Mouse (Mus musculus): Measurements from ENCODE around the gene Fbrsl1.

The Fbrsl1 gene

DNA sequence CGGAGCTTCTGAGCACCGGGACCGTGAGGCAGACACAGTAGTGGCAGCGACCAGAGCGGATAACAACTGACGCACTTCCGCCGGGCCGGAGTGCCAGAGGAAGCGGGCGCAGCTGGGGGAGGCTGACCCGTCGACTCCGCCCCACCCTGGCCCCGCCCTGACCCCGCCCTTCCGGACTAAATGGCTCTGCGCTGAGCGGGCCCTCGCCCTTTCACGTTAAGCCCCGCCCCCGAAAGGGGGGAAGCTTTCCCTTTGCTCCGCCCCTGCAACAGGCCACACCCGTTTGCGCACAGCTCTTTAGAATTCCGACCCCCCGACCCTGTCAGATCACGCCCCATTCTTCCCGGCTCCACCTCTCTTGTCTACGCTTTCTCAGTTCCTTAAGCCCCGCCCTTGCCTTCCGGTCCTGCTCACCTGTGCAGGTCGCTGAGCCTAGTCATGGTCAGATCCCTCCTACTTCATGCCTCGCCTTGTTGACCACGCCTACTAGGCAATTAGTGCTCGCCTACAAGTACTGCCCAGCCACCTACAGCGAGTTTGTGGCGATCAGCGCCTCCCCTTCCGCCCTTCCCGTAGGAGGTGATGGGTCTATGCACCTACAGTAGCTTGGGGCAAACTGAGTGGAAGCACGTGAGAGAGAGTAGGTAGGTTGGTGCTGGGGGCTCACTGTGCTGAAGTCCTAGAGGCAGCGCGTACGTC lies at the start of gene Fbrsl1:
Gene Fbrsl1, minus strand, starts transcription at position 68 of the 699 bp plus-strand sequence.
- DNase-seq = peak; percentile 98

DNA sequence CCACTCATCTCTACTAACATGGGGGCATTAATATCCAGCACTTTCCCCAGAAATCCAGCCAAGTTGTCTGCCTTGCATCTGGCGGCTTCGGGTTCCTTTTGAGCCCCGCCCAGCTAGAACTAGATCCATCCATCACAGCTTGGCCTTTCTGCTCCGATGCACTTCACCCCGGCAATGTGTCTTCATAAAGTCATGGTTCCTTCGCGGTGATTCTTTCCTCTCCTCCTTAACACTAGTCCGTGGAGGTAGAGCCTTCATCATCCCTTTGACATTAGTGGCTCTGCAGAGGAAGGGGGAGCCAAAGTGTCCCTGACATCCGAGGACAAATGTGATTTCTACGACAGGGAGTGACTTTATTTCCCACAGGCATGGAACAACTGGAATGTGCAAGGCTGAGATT lies 49.8 kb upstream of the Fbrsl1 start:
- DNase-seq = no peak

DNA sequence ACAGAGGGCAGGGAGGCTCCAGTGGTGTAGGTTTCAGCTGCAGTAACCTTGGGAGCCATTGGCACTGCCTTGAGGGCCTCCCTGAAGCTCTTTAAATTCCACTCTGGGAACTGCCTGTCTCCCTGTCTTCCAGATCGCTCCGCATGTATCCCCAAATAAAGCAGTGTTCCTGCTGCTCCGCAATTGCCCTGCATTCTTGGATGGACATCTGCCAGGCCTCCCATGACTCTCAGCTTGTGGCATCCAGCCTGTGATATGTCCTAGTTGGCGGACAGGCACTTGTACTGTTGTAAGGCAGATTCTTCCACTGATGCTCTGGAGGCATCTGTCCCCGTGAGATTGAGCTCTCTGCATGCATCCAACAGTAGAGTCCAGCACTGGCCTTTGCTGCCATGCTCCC lies 49.3 kb upstream of the Fbrsl1 start:
- DNase-seq = no peak

DNA sequence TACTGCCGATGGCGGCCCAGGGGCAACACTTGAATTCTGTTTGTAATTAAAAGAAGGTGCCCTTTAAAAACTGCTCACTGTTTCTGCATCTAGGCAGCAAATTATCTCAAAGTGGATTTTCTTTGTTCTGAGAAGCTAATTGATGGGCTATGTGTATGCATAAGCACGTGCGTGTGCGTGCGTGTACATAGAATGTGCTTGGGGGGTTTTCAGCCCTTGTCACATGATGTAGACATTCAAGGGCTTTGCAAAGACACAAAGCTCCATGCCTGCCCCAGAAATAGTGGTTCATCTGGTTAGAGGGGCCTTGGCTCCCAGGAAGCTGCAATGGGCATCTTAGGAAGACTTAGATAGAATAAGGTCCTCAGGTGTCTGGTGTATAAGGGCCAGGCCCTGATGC lies 46.7 kb upstream of the Fbrsl1 start:
- no peak for DNase-seq

DNA sequence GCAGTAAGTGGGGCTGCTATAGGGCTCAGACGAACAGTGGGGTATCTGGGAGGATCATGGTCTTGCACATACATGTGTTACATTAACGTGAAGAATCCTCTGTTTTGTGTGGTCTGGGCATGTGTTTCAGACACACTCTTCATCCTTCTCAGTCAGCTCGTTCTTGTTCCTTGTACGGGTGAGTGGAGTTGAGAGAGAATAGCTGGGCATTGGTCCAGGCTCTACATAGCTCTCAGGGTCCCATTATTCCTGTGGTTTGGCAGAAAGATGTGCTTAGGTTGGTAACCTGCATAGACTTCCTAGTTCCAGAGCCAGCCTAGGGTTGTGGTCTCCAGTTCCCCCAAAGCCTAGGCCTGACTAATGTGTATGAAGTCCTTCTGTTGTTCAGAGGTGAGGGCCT lies 46.1 kb upstream of the Fbrsl1 start:
- no peak for DNase-seq

DNA sequence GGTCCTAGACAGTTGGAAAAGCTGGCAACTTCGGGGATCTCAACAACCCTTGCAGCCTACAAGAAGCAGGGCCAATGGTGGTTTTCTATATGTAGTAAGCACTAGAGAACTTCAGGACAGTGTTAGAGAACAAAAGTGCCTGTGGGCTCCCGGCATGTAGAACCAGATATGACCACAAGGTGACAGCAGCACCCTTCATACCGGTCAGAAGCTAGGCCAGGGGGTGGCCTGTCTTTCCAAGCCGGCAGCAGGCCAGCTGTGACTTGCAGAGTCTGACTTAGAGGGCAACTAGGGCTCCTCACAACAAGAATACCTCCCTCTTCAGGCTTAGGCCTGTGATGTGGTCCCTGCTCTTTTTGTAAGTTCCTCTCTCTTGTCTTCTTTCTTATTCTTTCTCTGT lies 45.5 kb upstream of the Fbrsl1 start:
- peak; percentile 69 for DNase-seq

DNA sequence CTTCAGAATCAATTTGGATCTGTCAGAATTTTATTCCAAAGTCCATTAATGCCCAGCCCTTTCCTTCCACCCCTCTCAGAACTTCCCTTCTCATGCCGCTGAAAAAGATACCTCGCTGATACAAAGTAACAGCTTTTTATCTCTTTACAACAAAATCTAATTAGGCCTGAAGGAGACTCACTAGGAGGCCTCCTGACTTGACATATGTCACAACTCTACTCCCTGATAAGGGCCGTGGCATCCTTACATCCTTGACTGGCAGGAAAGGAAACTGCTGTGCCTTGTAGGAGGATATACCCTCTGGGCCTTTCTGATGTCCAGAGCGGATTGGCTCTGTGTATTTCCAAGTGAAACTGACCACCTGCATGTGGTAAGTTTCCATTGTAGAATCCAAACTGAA lies 41.3 kb upstream of the Fbrsl1 start:
- no peak for DNase-seq

DNA sequence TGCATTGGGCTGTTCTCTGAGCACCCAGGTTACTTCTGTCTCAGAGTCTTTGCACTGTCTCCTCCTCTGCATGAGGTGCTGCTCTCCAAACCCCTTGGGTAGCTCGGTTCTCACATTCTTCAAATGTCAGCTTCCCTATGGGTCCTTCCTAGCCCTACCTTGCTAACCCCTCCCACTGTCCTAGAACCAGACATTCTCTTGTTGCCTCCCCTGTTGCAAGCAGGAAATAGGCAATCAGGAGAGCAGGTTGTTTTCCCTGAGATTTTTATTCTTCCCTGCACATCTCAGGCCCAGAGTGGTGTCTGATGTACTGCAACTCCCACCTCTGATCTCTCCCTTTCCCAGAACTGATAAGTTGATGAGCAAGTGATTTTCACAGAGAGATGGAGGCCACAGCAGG lies 39.6 kb upstream of the Fbrsl1 start:
- DNase-seq = no peak

DNA sequence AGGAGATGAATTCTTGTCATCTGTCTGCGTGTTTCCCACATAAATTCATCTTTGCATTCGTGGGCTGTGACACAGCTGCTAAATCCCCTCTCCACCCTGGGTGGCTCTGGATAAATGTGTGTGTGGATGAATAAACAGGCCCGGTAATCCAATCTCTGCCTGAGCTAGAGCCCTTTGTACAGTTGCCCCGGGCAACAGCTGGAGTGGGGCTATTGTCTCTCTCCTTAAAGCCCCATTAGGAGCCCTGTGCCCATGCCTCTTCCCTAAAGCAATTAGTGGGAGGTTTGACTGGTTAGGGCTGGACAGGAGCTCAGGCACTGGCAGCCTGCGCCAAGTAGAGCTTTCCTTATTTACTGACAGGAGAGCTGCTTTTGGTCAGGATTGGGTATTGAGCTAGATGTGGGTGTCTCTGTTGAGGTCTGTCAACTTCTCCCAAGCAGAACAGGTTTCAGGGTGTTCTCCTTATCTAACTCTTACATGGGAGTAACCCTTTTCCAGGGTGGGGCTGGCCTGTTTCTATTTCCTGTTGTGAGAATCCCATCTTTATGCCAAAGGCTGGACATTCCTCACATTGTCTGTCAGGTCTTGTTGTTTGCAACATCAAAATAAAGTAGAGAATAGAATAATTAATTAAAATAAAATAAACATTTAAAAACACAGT lies 38.5 kb upstream of the Fbrsl1 start:
- no peak for DNase-seq

DNA sequence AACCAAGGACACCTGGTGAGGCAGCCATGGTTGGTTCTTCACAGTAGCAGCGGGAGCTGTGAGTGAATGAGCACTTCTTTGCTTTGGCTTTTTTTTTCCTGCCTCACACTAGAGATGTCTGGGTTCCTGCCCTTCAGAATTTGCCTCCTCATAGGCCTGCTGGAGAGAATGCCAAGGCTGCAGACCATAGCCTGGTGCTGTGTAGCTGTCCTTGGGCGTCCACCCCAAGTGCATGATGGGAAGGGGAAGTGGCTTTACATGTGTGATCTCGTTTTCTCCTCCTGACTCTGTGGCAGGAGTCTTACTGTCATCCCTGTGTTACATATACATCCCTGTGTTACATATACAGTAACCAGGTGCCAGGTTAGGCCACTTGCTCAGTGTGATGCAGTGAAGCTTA lies 36.4 kb upstream of the Fbrsl1 start:
- no peak for DNase-seq

DNA sequence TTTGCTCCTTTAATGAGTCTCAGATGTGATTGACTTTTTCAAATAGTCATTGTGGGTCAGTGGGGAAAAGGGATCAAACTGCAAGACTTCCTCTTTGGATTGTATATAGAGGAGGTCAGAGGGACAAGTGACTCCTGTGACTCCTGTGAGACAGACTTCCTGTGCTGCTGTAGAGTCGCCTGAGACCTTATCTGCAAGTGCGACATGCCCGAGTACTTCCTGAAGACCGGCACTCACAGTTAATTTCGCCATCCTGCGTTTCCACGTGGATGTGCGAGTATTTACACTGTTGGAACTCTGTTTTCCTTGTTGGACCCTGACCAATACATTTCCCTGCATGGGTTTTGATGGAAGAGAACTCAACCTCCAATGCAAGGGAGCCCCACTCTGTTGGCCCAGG lies 30.9 kb upstream of the Fbrsl1 start:
- no peak for DNase-seq

DNA sequence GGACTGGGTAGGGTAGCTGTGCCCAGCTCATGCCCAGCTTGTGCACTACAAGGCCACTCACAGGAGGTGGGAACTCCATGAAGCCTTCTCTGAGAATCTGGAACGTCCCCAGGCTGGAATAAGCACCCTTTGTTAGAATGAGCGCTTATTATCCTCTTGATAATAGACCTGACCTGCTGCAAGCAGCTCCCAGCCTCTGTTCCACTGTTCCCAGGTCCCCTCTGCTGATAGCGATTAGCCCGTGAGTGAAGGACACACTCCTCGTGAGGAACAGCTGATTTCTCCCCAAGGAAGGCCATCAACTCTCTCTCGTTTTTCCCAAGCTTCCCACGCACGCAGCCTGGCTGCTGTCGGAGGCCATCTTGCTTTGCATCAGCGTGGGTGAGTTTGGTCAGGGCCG lies 25.9 kb upstream of the Fbrsl1 start:
- DNase-seq = no peak

DNA sequence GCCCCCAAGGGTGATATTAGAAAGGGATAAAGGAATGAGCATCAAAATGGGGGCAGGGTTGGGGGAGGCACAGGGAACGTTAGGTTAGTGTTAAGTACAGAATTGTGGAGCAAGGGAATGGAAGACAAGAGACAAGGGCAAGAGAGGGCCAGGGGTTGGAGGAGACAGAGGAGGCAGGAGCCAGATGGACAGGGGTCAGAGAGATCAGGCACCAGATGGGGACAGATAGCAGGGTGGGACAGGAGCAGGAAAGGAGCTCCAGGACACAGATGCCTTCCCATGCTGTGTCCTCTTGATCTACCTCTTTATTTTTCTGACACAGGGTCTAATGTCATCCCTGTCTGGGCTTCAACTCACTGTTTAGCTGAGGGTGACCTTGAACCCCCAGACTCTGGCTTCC lies 24.5 kb upstream of the Fbrsl1 start:
- no peak for DNase-seq

DNA sequence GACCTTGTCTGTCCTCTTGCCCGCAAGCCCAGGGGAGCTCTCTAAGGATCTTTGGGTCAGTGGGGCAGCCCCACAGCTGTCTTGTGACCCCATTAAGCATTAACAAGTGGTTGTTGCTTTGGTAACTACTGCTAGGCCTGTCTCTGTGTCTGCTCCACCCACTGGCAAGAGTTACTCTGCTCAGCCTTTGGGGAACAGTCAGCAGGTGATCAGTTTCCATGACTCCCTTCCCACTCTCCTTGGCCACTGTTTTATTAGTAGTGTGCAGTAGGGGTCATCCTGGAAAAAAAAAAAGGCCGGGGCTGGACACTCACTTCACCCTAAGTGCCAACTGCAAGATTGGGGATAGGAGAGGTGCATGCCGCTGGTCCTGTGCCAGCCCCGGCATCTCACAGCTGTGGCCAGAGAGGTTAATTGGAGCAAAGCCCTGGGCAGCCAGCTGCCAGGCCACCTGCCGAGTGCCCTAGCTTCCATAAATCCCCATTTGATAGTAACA lies 23.7 kb upstream of the Fbrsl1 start:
- DNase-seq = no peak

DNA sequence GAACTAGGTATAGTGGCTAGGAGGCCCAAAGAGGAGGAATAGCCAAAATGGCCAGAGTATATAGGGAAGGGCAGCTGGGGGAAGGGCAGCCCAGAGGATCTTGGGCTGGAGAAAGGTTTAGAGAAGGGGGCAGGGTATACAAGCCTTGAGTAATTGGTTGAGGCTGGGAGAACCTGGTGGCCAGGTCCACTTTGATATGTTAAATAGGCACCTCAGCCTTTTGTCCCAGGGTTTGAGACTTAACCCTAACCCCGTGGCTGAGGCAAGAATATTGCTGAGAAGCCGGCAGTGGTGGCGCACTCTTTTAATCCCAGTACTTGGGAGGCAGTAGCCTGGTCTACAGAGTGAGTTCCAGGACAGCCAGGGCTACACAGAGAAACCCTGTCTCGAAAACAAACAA lies 23.0 kb upstream of the Fbrsl1 start:
- no peak for DNase-seq

DNA sequence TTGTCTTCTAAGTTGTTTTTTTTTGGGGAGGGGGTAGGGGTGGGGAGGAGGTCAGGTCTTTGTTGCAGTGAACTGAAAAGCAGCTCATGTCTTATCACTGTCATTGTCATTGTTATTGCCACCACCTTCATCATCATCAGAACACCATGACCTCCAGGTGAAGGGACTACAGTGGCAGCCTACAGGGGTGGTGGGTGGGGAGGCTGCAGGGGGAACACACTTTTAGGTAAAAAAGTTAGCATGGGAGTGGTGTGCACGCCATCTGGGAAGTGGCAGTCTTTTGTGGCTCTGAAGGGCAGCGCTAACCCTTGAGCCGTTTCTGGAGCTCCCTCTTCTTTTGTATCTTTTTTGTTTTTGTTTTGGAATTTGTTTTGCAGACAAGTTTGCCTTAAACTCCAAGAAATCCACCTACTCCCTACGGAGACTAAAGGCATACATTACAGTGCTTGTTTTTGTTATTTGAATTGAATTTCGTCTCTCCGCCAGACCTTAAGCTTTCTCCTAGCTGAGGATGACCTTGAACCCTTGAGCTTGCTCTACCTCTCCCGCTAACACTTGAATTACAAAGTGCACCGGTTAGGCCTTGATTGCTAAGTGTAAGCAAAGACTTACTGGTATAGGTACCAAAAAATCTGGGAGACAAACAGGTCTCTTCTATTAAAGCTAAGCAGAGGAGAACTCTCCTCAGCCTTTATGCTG lies 21.1 kb upstream of the Fbrsl1 start:
- no peak for DNase-seq

DNA sequence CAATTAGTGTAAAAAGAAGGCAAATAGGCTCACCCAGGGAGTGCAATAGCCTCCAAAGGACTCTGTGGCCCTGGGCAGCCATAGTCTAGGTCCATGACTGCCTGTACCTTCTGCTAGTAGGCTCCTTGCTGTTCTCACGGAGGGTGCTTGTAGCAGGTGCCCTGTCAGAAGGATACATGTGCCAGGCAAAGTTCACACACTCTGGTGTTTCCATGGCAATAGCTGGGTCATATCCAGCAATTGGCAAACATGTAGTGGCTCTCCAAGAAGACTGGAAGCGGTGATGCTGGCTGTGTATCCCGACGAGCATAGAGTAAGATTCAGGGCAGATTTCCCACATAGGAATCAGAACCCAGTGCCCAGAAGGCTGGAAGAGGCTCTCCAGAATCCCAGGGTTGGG lies 20.0 kb upstream of the Fbrsl1 start:
- no peak for DNase-seq

DNA sequence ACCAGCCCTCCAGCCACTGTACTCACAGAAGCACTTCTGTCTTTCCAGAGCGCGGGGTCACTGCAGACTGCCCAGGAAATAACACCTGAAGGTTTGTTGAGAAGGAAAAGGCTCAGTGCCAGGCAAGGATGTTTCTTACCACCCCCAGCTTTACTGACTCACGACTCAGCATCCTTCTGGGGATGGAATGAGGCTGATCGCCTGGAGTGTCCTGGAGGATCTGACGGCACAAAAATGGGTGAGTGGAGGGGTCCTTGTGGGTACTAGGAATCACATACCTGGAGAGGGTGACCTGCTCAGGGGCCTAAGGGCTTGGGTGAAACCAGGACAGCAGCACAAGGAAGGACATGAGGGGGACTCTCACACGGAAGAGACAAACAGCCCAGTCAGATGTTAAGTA lies 19.4 kb upstream of the Fbrsl1 start:
- no peak for DNase-seq

DNA sequence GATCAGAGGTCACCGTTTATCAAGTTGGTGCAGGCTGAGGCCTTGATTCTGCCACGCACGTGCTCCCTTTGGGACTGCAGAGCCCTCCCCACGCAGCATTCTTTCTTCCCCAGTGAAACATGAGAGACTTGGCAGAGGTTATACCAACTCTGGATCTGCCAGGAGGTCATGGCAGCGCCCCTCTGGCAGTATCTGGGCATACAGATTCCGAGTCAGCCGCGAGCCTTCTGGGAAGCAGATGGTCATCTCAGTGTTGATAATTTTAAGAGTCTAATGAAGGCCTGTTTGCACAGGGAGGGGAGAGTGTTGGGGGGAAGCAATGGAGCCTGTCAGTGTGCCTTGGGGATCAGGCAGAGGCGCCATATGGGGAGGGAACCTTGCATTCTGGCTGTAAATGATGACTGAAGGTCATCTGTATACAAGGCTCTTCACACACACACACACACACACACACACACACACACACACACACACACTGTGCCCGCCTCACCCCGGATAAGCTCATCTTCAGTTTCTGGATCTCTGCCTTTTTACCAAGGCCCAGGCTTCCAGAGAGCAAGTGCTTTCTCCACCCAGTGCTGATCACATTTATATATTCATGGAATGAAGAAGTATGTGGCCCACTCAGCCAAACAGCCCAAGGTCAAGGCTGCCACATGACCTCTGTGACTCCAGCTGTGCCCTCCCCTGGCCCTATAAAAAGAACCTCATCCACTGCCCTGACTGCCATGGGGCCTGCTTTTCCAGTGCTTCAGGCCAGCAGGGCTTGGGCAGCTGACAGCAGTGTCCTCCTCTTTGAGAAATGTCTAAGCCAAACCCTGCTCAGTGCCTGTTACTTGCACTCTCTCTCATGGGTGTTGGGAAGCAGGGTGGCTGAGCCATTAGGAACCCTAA lies 18.5 kb upstream of the Fbrsl1 start:
- DNase-seq = no peak

DNA sequence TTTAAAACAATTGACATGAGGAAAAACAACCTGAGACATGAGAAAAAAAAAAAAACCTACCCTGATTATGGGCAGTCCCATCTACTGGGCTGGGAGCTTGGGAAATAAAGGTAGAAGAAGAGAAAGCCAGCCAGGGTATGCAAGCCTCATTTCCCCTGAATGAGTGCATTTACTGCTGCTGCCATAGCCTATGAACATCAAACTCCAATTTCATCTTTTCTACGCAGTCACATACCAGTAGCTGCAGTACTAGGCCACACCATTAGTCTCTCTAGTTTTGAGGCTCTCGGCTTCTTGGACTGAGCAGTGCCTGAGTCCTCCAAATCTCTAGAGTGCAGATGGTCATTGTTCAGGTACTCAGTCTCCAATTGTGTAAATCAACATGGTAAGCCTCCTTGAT lies 14.3 kb upstream of the Fbrsl1 start:
- DNase-seq = no peak

DNA sequence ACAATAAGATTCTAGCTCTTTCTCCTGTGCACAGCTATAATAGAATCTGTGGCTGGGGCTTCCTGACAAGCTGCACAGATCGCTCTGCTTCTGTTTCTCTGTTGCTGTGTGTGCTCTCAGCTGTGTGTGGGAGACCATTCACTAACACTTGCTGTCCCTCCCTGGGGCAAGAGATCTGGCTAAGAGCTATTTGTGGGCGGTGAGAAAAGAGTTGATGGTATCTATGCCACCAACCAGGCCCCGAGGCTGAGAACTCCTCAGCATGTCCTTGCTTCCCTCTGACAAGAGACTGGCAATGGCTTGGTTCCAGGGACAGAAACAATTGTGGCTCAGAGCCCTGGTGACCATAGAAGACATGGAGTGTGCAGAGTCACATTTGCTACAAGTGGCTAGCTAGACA lies 10.6 kb upstream of the Fbrsl1 start:
- no peak for DNase-seq

DNA sequence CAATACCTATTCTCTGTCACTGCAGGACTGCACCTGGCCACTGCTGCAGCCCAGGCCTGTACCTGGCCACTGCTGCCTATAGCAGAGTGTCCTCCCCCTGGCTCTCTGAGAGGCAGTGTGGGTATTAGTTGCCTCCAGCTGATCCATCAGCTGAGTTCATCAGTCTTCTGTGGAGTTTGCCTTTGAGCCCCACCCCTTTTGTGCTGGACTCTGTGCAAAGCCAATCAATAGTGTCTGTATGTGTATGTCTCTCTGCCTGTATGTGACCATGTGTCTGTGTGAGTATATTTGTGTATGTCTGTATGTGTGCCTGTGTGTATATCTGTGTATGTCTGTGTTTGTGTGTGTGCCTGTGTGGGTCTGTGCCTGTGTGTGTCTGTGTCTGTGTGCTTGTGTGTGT lies 7.0 kb upstream of the Fbrsl1 start:
- no peak for DNase-seq

DNA sequence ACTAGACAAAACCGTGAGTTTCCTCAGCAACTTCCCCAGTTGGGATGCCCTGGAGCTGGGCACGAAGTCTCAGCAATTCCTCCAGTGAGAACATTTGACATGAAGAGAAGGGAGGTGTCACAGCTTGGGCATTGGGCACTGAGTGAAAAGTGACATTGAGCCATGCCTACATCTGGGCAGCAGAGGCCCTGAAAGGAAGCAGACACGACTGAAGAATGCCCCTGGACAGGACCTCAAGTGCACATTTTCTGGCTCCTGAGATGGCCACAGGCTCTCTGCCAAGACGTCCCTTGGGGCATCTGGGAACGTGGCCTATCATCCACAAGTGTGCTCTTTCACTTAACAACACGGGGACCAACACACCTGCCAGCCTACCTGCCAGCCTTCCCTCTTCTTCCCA lies 991 bp upstream of the Fbrsl1 start:
- DNase-seq = no peak

All from thymus, postnatal 14 days (tissue).